Mouse (Mus musculus): ENCODE measurements around the gene 1810009A15Rik. TPM values are rescaled to one million over a fixed set of nuclear protein-coding genes. Genes with fewer than 3 reads are reported as not detected.

Gene 1810009A15Rik
- polyA plus RNA-seq, 1 experiment from 2014 or later = 49.9 TPM

GRCm38 (mm10) chr19:8871267-8872186 lies 17.1 kb upstream of the 1810009A15Rik start, which contains the start of gene Ubxn1:
TSS of gene Ubxn1 (plus strand) at chr19:8871496.
- Histone ChIP-seq H3K4me3 (ENCODE audit: low read depth, low read length) (peak within 1 kb of the TSS; percentile 98), H3K36me3 (ENCODE audit: control insufficient read depth, insufficient read depth, low read length) (peaks cover 23% of the 10 kb centered on the region), H3K9me3 (ENCODE audit: control insufficient read depth, low read length) (no peaks in the 10 kb centered on the region), H3K27me3 (ENCODE audit: control insufficient read depth, insufficient read depth, low read length) (no peaks in the 10 kb centered on the region), H3K27ac (replicated peaks) (peak within 1 kb of the TSS; percentile 96), H3K4me1 (replicated peaks; ENCODE audit: control insufficient read depth, insufficient read depth) (0 out of 2 replicates have a peak, but pooled peaks cover 6% of the 10 kb centered on the region), H3K4me2 (replicated peaks; ENCODE audit: low read depth) (peak within 1 kb of the TSS; percentile 93), H3K9ac (ENCODE audit: low read length) (peak within 1 kb of the TSS; percentile 96)
- under 1% methylated on average over 56 of the region's 59 CpGs for WGBS
- no peak for TF ChIP-seq CTCF (IDR thresholded peaks at IDR 0.05; ENCODE audit: low read depth)
- TF ChIP-seq EP300 (optimal IDR thresholded peaks at IDR 0.05) = peak; percentile 83
- peak; percentile 97 for DNase-seq (ENCODE audit: low spot score)
- peak; percentile 93 for ATAC-seq (ENCODE audit: low FRiP score, low TSS enrichment)

GRCm38 (mm10) chr19:8872266-8872840 lies 16.3 kb upstream of the 1810009A15Rik start:
- ATAC-seq (ENCODE audit: low FRiP score, low TSS enrichment) = peak; percentile 25
- Histone ChIP-seq H3K9ac (ENCODE audit: low read length) (peak overlapping the region; percentile 96), H3K4me2 (replicated peaks; ENCODE audit: low read depth) (peak overlapping the region; percentile 93), H3K27ac (replicated peaks) (peak overlapping the region; percentile 96), H3K9me3 (ENCODE audit: control insufficient read depth, low read length) (no peaks in the 10 kb centered on the region), H3K36me3 (ENCODE audit: control insufficient read depth, insufficient read depth, low read length) (peaks cover 23% of the 10 kb centered on the region), H3K4me1 (replicated peaks; ENCODE audit: control insufficient read depth, insufficient read depth) (0 out of 2 replicates have a peak, but pooled peaks cover 6% of the 10 kb centered on the region), H3K4me3 (ENCODE audit: low read depth, low read length) (peak overlapping the region; percentile 98), H3K27me3 (ENCODE audit: control insufficient read depth, insufficient read depth, low read length) (no peaks in the 10 kb centered on the region)
- peak; percentile 33 for DNase-seq (ENCODE audit: low spot score)
- TF ChIP-seq CTCF (IDR thresholded peaks at IDR 0.05; ENCODE audit: low read depth) (no peak), EP300 (optimal IDR thresholded peaks at IDR 0.05) (no peak)
- WGBS = 47% methylated on average over 10 of the region's 10 CpGs

DNA sequence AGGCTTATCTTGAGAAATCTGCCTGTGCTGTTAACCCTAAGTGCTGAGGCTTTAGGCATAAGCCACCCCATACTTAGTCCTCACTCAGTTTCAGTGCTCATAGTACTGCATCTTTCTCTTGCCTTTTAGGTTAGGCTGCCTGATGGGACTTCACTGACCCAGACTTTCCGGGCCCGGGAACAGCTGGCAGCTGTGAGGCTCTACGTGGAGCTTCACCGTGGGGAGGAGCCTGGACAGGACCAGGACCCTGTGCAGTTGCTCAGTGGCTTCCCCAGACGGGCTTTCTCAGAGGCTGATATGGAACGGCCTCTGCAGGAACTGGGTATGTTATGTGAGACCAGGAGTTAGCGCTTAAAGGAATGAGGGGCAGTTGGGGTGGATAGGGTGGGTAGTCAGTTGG lies 13.6 kb upstream of the 1810009A15Rik start:
- Histone ChIP-seq H3K4me3 (ENCODE audit: low read depth, low read length) (no peak overlapping the region), H3K4me2 (replicated peaks; ENCODE audit: low read depth) (no peak overlapping the region), H3K27ac (replicated peaks) (peak overlapping the region; percentile 78), H3K9ac (ENCODE audit: low read length) (no peak overlapping the region), H3K9me3 (ENCODE audit: control insufficient read depth, low read length) (no peaks in the 10 kb centered on the region), H3K36me3 (ENCODE audit: control insufficient read depth, insufficient read depth, low read length) (peaks cover 27% of the 10 kb centered on the region), H3K4me1 (replicated peaks; ENCODE audit: control insufficient read depth, insufficient read depth) (0 out of 2 replicates have a peak, but pooled peaks cover 6% of the 10 kb centered on the region), H3K27me3 (ENCODE audit: control insufficient read depth, insufficient read depth, low read length) (no peaks in the 10 kb centered on the region)
- TF ChIP-seq EP300 (optimal IDR thresholded peaks at IDR 0.05) (no peak), CTCF (IDR thresholded peaks at IDR 0.05; ENCODE audit: low read depth) (no peak)
- peak; percentile 40 for DNase-seq (ENCODE audit: low spot score)
- ATAC-seq (ENCODE audit: low FRiP score, low TSS enrichment) = no peak
- WGBS = 73% methylated on average over 7 of the region's 7 CpGs

- Histone ChIP-seq H3K9me3 (ENCODE audit: control insufficient read depth, low read length) (no peaks in the 10 kb centered on the region), H3K9ac (ENCODE audit: low read length) (peak within 1 kb of the TSS; percentile 83), H3K4me3 (ENCODE audit: low read depth, low read length) (peak within 1 kb of the TSS; percentile 82), H3K4me1 (replicated peaks; ENCODE audit: control insufficient read depth, insufficient read depth) (no peaks in the 10 kb centered on the region), H3K4me2 (replicated peaks; ENCODE audit: low read depth) (peak within 1 kb of the TSS; percentile 79), H3K27me3 (ENCODE audit: control insufficient read depth, insufficient read depth, low read length) (no peaks in the 10 kb centered on the region), H3K27ac (replicated peaks) (peak within 1 kb of the TSS; percentile 92), H3K36me3 (ENCODE audit: control insufficient read depth, insufficient read depth, low read length) (peaks cover 8% of the 10 kb centered on the region; the same call in 1 of the 2 replicates)
- no peak for TF ChIP-seq EP300 (optimal IDR thresholded peaks at IDR 0.05)
- TF ChIP-seq CTCF (IDR thresholded peaks at IDR 0.05; ENCODE audit: low read depth) = no peak
- under 1% methylated on average over 42 of the region's 42 CpGs for WGBS
- ATAC-seq (ENCODE audit: low FRiP score, low TSS enrichment) = peak; percentile 94
- DNase-seq (ENCODE audit: low spot score) = peak; percentile 90
Measured at GRCm38 (mm10) chr19:8880311-8881033, 8.2 kb upstream of the 1810009A15Rik start, which contains the start of gene Uqcc3. TSS of gene Uqcc3 (minus strand) at chr19:8880923.

- Histone ChIP-seq H3K4me1 (replicated peaks; ENCODE audit: control insufficient read depth, insufficient read depth) (no peaks in the 10 kb centered on the region), H3K9me3 (ENCODE audit: control insufficient read depth, low read length) (no peaks in the 10 kb centered on the region), H3K9ac (ENCODE audit: low read length) (peak overlapping the region; percentile 83; the same call in 1 of the 2 replicates), H3K27ac (replicated peaks) (no peak overlapping the region), H3K4me3 (ENCODE audit: low read depth, low read length) (peak overlapping the region; percentile 82), H3K4me2 (replicated peaks; ENCODE audit: low read depth) (peak overlapping the region; percentile 79), H3K27me3 (ENCODE audit: control insufficient read depth, insufficient read depth, low read length) (no peaks in the 10 kb centered on the region), H3K36me3 (ENCODE audit: control insufficient read depth, insufficient read depth, low read length) (peaks cover 3% of the 10 kb centered on the region; the same call in 1 of the 2 replicates)
- ATAC-seq (ENCODE audit: low FRiP score, low TSS enrichment) = peak; percentile 14
- no peak for DNase-seq (ENCODE audit: low spot score)
- no peak for TF ChIP-seq CTCF (IDR thresholded peaks at IDR 0.05; ENCODE audit: low read depth)
- TF ChIP-seq EP300 (optimal IDR thresholded peaks at IDR 0.05) = no peak
- WGBS = 6% methylated on average over 3 of the region's 3 CpGs
Measured at GRCm38 (mm10) chr19:8881034-8881392, 7.6 kb upstream of the 1810009A15Rik start.

All from stomach, postnatal 0 days (tissue).